Mouse (Mus musculus) macrophage (primary cell): ENCODE measurements around the gene Clock. TPM values are rescaled to one million over a fixed set of nuclear protein-coding genes. Genes with fewer than 3 reads are reported as not detected.

Source experiments
- H3K27ac ChIP-seq: fragments of 350-480 bp; formaldehyde crosslinking; 2 replicates; pipeline ENCODE4 v1.9.0; 2021
- H3K36me3 ChIP-seq: fragments of 350-480 bp; formaldehyde crosslinking; 2 replicates; pipeline ENCODE4 v1.9.0; 2021; ENCODE audit errors: inconsistent target
- H3K4me3 ChIP-seq: fragments of 350-480 bp; formaldehyde crosslinking; 2 replicates; pipeline ENCODE4 v1.9.0; 2021; ENCODE audit errors: inconsistent target
- H3K79me2 ChIP-seq: fragments of 350-480 bp; formaldehyde crosslinking; 2 replicates; pipeline ENCODE4 v1.9.0; 2021; ENCODE audit errors: inconsistent target
- WGBS: methylation state at CpG from one replicate; pipeline ENCODE4 v1.1.7; 2026; ENCODE audit warnings: inconsistent platforms; ENCODE audit not compliant: missing documents; 5-methylcytosine and 5-hydroxymethylcytosine counted together
- polyA plus RNA-seq: library from polyadenylated mRNA; stranded (reverse); fragments of 250-400 nt; gene quantifications from 3 replicates; pipeline ENCODE4 v1.2.4, GENCODE M21; 2018; ENCODE audit warnings: inconsistent platforms
- total RNA-seq, 78 experiments: library from RNA; depleted of rRNA; stranded (reverse); fragments of 250-400 nt; gene quantifications; 1 replicate in 9 of 78; 2 replicates in 24 of 78; 3 replicates in 43 of 78; 4 replicates in 2 of 78; pipeline ENCODE4 v1.2.4; 2018; ENCODE audit warnings: inconsistent platforms in 56 of 78

Gene Clock
- total RNA-seq (2018; cell fraction: chromatin; rRNA removed) = 100 to 1,000 TPM in 21 of 26 experiments, 10 to 100 TPM in 5; 74.4 to 148 (median 116) TPM
- 10 to 100 TPM; 12.1 to 23.1 (median 18.2) TPM for total RNA-seq (2018; cell fraction: cytosol; rRNA removed)
- total RNA-seq (2018; cell fraction: nucleus; rRNA removed) = 100 to 1,000 TPM in 2 of 26 experiments, 10 to 100 TPM in 24; 38.2 to 103 (median 72.0) TPM
- 9.7 to 14.2 TPM (median 11.7 TPM) in 3 replicates for polyA plus RNA-seq

DNA sequence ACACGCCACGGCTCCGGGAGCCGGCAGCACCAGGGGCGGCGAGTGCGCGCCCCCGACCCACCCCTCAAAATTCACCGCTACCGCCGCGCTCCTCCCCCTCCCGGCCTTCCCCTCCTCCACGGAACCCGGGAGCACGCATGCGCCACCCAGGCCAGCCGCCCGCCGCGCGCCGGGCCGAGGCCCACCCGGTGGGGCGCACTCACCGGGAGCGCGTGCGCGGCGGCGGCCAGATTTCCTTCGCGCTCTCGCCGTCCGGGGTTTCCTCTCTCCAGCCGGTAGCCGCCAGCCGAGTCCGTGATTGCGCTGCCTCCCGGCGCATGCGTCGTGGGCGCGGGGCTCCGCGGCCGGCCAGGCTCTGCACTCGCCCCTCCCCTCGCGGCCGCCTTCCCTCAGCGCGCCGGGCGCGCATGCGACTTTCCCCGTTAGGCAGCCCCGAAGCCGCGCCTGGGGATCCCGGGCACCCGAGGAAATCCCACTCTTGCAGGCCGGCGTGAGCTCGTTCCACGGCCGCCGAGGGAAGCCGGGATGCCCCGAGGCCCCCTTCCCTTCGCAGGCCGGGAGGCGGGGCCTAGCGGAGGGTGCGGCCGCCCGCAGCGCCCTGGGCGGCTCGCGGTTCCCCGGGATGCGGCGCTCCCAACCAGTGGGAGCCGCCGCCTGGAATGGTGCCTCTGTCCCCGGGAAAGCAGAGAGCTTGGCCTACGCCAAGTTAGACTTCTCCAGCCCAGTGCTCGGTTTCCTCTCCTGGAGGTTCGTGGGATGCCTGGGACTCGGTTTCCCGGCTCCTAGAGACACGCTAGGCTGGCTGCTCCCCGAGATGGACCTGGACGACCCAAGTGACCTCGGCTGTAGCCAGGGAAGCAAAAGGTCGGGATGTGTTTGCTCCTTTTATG lies at the start of gene Clock:
Gene Clock (minus strand): TSS at position 341 of the 890 bp plus-strand sequence.
- Histone ChIP-seq H3K4me3 (peak within 1 kb of the TSS; percentile 51), H3K36me3 (no peaks in the 10 kb centered on the region), H3K27ac (no peak within 1 kb of the TSS), H3K79me2 (peaks cover 37% of the 10 kb centered on the region)
- 1% methylated on average over 89 of the region's 104 CpGs for WGBS

DNA sequence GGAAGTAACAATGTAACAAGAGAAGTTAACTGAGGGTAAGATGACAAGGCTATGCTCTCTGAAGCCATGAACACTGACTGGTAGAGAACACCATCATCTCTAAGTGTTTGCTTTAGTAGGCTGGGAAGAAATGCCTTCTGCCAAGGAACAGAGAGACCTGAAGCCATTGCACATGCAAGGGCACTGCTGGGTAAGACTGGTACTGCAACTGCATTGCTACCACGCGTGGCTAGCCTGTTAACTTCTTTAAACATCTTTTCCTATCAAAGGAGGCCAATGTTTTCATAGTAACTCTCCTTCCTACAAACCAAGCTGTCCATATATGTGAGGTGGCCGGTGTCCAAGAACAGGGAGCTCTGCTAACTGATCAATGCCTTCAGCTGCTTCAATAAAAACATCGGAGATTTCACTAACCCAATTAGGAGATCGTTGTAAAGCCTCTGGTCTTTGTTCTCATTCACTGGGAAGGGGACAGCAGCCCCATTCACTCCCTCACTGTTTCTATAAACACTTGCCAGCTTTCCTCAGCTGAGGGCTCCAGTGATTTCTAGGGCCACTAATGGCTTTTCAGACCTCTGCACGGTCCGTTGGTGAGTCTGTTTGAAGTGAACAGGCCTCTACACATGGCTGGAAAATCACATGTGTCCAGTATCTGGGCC lies 47.5 kb upstream of the Clock start:
- no peaks in the 10 kb centered on the region for H3K36me3 ChIP-seq
- no peak overlapping the region for H3K4me3 ChIP-seq
- WGBS = 79% methylated on average over 7 of the region's 7 CpGs
- H3K79me2 ChIP-seq = no peaks in the 10 kb centered on the region
- H3K27ac ChIP-seq = no peak overlapping the region

DNA sequence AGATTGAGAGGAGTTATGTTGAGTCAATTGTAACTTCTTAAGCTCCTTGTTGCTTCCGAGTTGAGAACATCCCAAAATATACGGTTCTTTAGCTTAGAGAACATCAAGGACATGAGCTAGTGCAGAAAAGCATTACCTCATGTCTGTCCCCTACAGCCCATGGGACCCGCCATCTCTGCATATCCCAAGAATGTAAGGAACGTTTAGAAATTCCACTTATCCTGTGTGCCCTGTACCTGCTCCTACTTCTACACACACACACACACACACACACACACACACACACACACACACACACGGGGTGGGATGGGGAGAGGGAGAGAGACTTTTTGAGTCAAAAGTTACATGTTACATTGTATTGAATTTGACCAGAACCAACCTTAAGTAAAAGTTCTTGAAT lies 46.9 kb upstream of the Clock start:
- Histone ChIP-seq H3K79me2 (no peaks in the 10 kb centered on the region), H3K4me3 (no peak overlapping the region), H3K27ac (no peak overlapping the region), H3K36me3 (no peaks in the 10 kb centered on the region)
- 97% methylated on average over 4 of the region's 5 CpGs for WGBS

DNA sequence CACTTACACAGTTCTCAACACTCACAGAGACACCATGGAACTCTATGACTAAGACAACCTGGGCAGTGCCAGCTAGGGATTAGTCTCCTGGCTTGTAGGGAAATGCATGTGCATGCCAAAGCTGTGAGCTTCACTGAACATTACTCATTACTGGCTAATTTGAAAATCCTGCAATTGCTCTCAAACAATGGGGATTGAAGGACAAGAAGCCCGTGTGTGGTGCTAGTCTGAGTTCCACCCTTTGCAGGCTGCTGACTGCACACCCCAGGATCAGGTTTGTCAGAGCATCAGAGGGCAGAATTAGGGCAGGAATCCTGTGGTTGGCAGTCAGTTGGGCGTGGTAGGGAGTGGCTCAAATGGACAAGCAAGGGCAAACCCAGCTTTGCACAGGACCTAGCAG lies 41.5 kb upstream of the Clock start:
- Histone ChIP-seq H3K36me3 (no peaks in the 10 kb centered on the region), H3K4me3 (no peak overlapping the region), H3K27ac (no peak overlapping the region), H3K79me2 (no peaks in the 10 kb centered on the region)
- WGBS = 94% methylated on average over 2 of the region's 2 CpGs

DNA sequence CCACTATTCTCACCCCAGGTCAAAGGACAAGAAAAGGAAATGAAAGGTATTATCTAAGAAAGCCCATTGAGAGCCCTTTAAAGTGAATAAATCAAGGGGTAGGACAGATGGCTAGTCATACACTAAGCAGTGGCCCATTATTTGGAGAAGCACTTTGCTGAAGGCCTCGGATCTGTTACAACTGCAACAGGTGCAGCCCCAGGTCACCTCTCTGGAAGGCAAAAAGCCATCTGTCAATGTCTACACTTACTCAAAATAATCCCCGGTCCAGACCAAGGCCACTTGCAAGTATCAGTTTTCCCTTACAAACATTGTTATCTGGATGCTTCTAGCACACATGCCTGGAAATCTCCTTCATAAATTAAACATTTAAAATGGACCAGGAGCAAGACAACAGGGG lies 36.3 kb upstream of the Clock start:
- 89% methylated on average over 2 of the region's 2 CpGs for WGBS
- Histone ChIP-seq H3K27ac (no peak overlapping the region), H3K4me3 (no peak overlapping the region), H3K36me3 (no peaks in the 10 kb centered on the region), H3K79me2 (no peaks in the 10 kb centered on the region)

DNA sequence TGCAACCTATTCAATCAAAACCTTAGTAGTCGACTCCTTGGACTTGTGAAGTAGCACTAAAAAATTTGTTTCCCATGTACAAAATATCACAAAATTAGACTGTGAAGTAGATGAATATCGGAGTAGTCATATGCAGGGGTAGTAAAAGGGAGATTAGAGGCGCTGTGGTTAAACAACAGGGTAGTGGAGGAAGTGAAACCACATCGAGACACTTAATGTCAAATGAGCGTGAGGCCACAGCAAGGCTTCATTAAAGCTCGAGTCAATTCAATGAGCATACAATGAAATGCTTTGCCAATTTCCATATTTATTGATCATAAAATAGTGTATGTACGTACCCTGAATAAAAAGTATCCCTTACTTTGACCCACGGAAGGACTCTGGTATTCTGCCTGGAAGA lies 32.5 kb upstream of the Clock start:
- Histone ChIP-seq H3K79me2 (no peaks in the 10 kb centered on the region), H3K4me3 (no peak overlapping the region), H3K36me3 (no peaks in the 10 kb centered on the region), H3K27ac (no peak overlapping the region)
- WGBS = 19% methylated on average over 7 of the region's 8 CpGs

DNA sequence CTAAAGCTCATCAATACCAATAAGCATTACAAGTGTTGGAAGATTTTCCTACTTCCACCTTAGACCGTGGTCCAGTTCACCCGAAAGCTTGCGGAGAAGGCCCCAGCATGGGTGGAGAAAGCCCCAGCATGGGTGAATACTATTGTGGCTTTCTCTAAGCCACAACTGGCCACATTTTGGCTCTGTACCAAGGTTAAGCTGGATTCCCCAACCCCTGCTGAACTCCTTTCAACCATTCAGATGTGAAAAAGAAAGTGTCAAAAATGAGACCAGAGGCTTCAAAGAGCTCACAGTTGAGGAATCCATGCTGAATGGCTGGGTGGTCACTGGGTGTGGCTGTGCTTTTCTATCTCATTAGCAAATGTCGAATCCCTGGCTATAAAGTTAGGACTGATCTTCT lies 29.2 kb upstream of the Clock start:
- Histone ChIP-seq H3K27ac (no peak overlapping the region), H3K4me3 (no peak overlapping the region), H3K36me3 (no peaks in the 10 kb centered on the region), H3K79me2 (no peaks in the 10 kb centered on the region)
- WGBS = 27% methylated on average over 4 of the region's 4 CpGs

DNA sequence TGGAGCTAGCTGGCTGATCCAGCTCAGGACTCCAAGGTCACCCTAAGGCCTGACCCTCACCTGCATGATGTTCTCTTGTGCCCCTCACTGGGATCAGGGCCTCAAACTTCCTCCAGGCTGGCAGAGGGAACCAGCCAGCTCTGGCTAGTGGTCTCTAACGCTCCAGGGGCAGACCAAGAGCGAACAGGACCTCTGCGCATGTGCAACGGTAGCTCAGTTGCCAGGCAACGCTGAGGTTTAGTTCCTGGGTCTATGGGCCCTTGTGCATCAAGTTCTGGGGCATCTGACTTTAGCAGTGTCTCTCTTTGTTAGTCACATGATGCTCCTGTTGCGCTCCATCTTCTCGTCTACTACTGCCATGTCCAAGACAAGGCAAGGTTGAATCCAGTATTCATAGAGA lies 26.4 kb upstream of the Clock start, which contains the start of gene Pdcl2:
Gene Pdcl2 (minus strand): TSS at position 204 of the 400 bp plus-strand sequence.
- Histone ChIP-seq H3K27ac (no peak within 1 kb of the TSS), H3K36me3 (no peaks in the 10 kb centered on the region), H3K4me3 (no peak within 1 kb of the TSS), H3K79me2 (no peaks in the 10 kb centered on the region)
- 87% methylated on average over 7 of the region's 7 CpGs for WGBS

DNA sequence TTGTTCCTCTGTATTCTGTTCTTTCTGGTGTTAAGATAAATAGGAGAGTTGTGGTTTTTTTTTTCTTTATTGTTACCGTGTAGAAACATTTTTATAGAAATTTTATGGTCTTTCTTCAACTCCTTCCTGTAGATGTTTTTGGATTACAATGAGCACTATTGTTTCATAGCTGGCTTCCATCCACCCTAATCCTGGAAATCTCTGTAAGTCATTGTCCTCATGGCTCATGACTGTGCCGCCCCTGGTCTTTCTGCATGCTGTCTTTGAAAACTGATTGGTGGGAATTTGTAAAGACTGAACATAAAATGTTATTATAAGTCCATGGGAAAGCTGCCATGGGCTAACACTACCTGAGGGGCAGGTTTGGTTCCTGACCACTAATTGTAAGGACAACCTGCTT lies 22.7 kb upstream of the Clock start:
- WGBS = 78% methylated on average over 2 of the region's 2 CpGs
- H3K36me3 ChIP-seq = no peaks in the 10 kb centered on the region
- H3K4me3 ChIP-seq = no peak overlapping the region
- no peaks in the 10 kb centered on the region for H3K79me2 ChIP-seq
- H3K27ac ChIP-seq = no peak overlapping the region

DNA sequence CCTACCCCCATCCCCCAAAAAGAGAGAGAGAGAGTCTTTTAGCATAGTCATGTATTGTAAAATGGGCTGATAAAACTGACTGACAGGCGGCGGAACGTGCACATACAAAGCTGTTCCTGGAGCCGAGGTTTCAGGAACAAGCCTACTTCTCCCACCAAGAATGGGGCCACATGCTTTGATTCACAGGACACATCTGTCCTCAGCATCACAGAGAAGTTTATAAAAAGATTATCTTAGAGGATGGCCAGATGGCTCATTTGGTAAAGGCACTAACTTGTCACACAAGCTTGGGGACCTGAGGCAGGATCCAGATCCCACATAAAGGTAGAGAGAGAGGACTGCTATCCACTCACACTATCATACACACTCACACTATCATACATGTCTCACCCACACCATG lies 20.5 kb upstream of the Clock start:
- 97% methylated on average over 4 of the region's 4 CpGs for WGBS
- H3K36me3 ChIP-seq = no peaks in the 10 kb centered on the region
- H3K27ac ChIP-seq = no peak overlapping the region
- H3K4me3 ChIP-seq = no peak overlapping the region
- H3K79me2 ChIP-seq = no peaks in the 10 kb centered on the region

DNA sequence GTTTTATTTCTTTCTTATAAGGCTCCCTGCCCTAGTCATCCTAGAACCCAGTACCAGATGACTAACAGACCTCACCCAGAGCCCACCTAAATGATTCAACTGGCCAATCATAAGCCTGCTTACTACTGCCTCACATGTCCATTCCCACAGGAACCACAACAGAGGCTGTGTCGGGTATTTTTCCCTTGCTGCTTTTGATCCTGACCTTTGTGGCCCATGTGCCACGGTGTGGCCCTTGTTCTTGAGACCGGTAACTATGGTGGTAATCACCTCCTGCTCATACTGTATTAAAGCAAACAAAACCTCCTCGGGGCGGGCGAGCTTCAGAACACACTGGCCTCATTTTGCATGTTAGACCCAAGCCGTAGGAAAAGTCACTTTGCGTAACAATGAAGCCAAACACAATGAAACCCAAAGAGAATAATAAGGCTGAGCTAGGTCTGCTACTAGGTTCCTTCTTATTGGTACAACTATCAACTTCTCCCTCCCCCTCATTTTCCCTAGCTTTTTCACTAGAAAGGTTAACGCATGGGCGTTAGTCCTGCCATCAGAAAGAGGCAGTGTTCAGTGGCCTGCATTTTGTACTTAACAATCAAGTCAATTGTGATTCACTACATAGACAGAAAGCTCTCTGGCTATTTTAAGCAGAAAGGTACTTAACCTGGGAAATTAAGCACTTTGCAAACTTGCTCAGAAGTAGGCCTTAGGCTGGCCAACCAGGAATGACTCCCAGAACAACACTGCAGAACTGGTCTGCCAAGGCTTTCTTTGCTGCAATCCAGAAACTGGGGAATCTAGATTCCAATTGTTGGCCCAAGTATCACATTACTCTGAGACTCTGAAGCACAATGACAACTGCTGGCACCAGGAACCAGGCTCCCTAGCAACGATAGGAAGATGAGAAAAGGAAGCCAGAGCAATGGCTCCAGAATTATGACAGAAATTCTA lies 16.9 kb upstream of the Clock start:
- WGBS = 89% methylated on average over 11 of the region's 11 CpGs
- Histone ChIP-seq H3K36me3 (no peaks in the 10 kb centered on the region), H3K27ac (no peak overlapping the region), H3K79me2 (no peaks in the 10 kb centered on the region), H3K4me3 (no peak overlapping the region)

DNA sequence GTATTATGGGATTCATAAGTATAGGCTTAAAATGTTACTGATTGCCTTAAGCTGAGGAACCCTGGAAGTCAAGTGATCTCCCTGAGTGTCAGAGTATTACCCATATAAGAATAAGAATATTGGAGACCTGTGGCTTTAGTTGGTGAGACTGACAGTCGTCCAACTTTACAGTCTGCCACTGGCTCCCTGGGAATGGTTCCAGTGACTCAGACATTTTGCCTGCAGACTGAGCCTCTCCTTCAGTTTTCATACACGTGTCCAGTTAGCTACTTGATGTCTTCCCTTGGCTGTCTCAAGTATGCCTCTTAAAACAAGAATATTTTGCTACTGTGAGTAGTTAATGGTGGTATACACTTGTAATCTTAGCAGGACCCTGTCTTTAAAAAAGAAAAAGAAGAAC lies 3.6 kb upstream of the Clock start:
- H3K27ac ChIP-seq = no peak overlapping the region
- H3K79me2 ChIP-seq = peaks cover 2% of the 10 kb centered on the region
- WGBS = 79% methylated on average over 2 of the region's 2 CpGs
- H3K36me3 ChIP-seq = no peaks in the 10 kb centered on the region
- H3K4me3 ChIP-seq = no peak overlapping the region

DNA sequence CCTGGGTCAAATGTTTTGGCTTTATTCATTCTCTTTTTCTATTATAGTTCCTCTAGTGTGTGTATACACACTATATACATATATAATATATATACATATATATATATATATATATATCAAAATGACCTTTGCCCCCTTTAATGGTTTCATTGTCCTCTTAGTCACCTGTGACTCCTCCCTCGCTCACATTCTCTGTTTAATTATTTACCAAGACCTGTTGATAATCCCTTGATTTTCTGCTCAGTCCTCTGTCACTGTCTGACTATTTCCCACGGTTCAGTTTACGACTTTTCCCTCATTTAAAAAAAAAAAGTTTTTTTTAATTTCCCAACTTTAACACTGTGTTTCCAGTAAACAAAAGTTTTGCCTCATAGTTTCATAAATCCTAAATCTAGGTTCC lies 1.7 kb upstream of the Clock start:
- WGBS = 71% methylated on average over 3 of the region's 3 CpGs
- Histone ChIP-seq H3K36me3 (no peaks in the 10 kb centered on the region), H3K27ac (no peak overlapping the region), H3K79me2 (peaks cover 22% of the 10 kb centered on the region), H3K4me3 (no peak overlapping the region)

DNA sequence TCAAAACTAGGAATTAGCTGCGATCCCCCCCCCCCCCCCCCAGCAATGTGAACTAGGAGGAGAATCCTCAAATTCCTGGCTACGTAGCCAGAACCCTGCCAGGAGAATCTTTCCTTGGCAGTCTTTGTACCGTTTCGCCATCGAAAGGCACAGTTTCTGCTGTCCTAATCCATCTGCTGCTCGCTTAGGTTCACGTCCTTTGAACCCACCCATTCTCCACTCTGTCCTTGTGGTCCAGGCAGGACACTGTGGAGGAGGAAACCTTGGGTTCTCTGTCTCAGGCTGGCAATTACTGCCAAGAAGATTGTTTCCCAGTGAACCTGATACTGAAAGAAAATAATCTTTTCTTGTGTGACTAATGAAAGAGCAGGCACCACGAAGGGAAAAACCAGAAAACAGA lies 1.0 kb upstream of the Clock start:
- WGBS = 23% methylated on average over 8 of the region's 8 CpGs
- Histone ChIP-seq H3K27ac (no peak overlapping the region), H3K36me3 (no peaks in the 10 kb centered on the region), H3K4me3 (no peak overlapping the region; the same call in 1 of the 2 replicates), H3K79me2 (peaks cover 28% of the 10 kb centered on the region)
